Mouse (Mus musculus) frontal cortex, postnatal 14 days (tissue): Measurements from ENCODE around the gene Sart1.
"Not testable (repeated sequence)": the region's sequence is repeated elsewhere in the genome, so short reads cannot be mapped to it uniquely, and the experiment has no call there.

Source experiments
- DNase-seq, 2 experiments: peaks; one replicate each; pipeline ENCODE4 v3.0.0; 2022; ENCODE audit warnings: low spot score in 2 of 2

The Sart1 gene

GRCm38 (mm10) chr19:5370932-5371331, 17.6 kb downstream of the Sart1 start:
- DNase-seq = no peak

- no peak for DNase-seq
These were observed 21.0 kb downstream of the Sart1 start for GRCm38 (mm10) chr19:5367455-5367854.

GRCm38 (mm10) chr19:5367053-5367359, 21.5 kb downstream of the Sart1 start, which contains the start of gene Banf1:
Gene Banf1, minus strand, starts transcription at chr19:5367168.
- DNase-seq = no peak

GRCm38 (mm10) chr19:5366175-5367052, 22.1 kb downstream of the Sart1 start, which contains the start of gene Eif1ad:
Gene Eif1ad, plus strand, starts transcription at chr19:5366741.
- peak; percentile 94 to 95 for DNase-seq

GRCm38 (mm10) chr19:5365751-5366150, 22.8 kb downstream of the Sart1 start:
- DNase-seq = no peak

- no peak for DNase-seq
These were observed 24.4 kb downstream of the Sart1 start for GRCm38 (mm10) chr19:5364124-5364523.

- DNase-seq = no peak
These were observed 26.3 kb downstream of the Sart1 start for GRCm38 (mm10) chr19:5362186-5362585.

- no peak for DNase-seq
These were observed 32.4 kb downstream of the Sart1 start for GRCm38 (mm10) chr19:5356080-5356479.

- no peak for DNase-seq
These were observed 34.9 kb downstream of the Sart1 start for GRCm38 (mm10) chr19:5353609-5354008.

- not testable (repeated sequence) for DNase-seq
These were observed 39.0 kb downstream of the Sart1 start, which contains the start of gene Cst6 for GRCm38 (mm10) chr19:5349502-5349873. Gene Cst6, minus strand, starts transcription at chr19:5349574.

- DNase-seq = peak in 1 of 2 experiments; percentile 11
These were observed 39.7 kb downstream of the Sart1 start for GRCm38 (mm10) chr19:5348526-5349501.

GRCm38 (mm10) chr19:5348064-5348463, 40.4 kb downstream of the Sart1 start:
- no peak for DNase-seq

- DNase-seq = no peak
These were observed 43.0 kb downstream of the Sart1 start for GRCm38 (mm10) chr19:5345297-5346131.

GRCm38 (mm10) chr19:5341360-5341759, 47.1 kb downstream of the Sart1 start:
- DNase-seq = no peak

GRCm38 (mm10) chr19:5337975-5338374, 50.5 kb downstream of the Sart1 start:
- DNase-seq = peak; percentile 25 to 64

GRCm38 (mm10) chr19:5335441-5335840, 53.1 kb downstream of the Sart1 start, which contains the start of gene Catsper1:
Gene Catsper1, plus strand, starts transcription at chr19:5335741.
- no peak for DNase-seq

GRCm38 (mm10) chr19:5334741-5335140, 53.8 kb downstream of the Sart1 start:
- no peak for DNase-seq

- no peak for DNase-seq
These were observed 60.5 kb downstream of the Sart1 start for GRCm38 (mm10) chr19:5327970-5328369.
